Mouse (Mus musculus) natural killer cell, adult 2 months (primary cell): ENCODE data around the gene Zfp385b.

Experiments
- DNase-seq, 2 experiments: peaks; one replicate each; pipeline ENCODE4 v3.0.0; 2022; ENCODE audit warnings: low spot score in 2 of 2

Gene Zfp385b

GRCm38 (mm10) chr2:77705476-77705875 is 114.0 kb downstream of the Zfp385b start:
- no peak for DNase-seq

DNA sequence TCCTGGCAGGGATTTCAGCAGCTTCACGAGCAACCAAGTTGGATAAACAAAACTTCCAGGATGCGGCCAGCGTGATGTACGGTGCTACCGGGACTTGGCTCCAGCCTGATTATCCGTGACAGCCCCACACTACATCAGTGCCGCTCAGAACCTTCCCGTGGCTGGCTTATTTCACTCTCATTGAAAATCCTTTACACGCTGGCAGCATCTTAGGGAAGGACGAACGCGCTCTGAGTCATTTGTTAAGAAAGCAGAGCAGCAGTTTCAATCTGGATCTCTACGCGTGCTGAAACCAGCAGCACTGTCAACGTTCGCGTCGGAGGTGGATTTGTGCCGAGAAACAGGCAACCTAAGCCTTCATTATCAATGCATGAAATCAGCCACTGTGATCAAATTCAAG is 116.4 kb downstream of the Zfp385b start:
- no peak for DNase-seq

GRCm38 (mm10) chr2:77691174-77691573 is 128.3 kb downstream of the Zfp385b start:
- no peak for DNase-seq

DNA sequence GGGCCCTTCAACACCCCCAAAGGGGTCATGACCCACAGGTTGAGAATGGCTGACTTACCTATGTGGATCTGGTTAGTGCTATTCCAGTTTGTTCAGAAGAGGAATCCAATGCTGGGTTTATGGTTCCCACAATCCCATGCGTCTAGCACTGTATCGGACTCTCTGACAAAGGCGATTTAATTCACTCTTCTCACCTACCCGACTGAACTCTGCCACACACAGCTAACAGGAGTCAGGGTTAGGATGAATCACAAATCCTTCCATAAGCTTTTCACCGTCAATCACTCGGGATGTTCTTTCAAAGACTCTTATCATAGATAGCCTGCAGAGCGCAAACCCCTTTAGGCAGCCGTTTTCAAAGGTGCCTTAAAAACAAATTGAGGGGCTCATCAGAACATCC is 129.1 kb downstream of the Zfp385b start:
- no peak for DNase-seq

DNA sequence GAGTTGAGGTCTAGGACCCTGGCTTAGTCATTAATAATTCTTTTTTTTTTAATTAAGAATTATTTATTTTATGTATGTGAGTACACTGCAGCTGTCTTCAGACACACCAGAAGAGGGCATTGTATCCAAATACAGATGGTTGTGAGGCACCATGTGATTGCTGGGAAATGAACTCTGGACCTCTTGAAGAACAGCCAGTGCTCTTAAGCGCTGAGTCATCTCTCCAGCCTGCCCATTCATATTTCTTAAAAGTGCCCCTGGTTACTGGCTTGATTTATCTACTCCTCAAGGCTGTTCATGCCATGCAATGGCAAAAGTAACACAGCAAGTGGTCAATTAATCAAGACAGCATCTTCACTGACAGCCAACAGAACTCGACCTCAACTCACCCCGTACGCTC is 130.8 kb downstream of the Zfp385b start:
- no peak for DNase-seq

DNA sequence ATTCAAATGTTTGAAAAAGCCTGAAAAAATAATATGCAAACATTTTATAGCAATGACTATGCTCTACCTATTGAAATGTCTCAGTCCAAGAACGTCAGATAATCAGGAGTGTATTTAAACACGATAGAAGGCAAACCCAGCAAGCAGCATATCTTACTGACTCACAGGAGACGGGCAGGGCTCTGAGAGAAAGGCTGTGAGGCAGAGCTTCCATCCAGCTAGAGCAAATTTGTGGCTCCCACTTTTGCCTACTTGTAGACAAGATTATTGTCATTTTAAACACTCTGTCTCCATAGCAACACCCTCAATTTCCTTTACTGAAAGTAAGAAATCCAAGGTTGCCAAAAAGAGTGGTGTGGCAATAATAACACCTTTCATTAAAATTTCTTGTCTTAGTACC is 135.4 kb downstream of the Zfp385b start:
- DNase-seq, result no peak

GRCm38 (mm10) chr2:77682205-77682604 is 137.2 kb downstream of the Zfp385b start:
- DNase-seq, result no peak

DNA sequence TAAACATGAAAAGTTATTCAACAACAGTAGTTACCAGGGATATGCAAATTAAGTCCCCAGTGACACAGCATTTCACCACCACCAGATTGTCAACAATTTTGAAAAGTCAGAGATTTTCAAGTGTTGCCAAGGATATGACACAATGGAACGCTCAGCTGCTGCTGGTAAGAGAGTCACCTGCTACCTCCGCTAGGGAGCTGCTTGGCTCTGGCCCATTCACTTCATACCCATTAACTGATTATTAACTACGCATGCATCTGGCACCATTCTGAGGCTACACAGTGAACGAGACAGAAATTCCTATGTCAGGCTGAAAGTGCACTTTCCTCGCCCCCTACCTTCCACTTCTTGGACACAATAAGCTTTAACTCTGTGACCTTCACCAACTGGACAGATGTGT is 137.7 kb downstream of the Zfp385b start:
- no peak for DNase-seq

GRCm38 (mm10) chr2:77673770-77674169 is 145.7 kb downstream of the Zfp385b start:
- DNase-seq, result no peak

GRCm38 (mm10) chr2:77672215-77672905 is 147.1 kb downstream of the Zfp385b start:
- no peak for DNase-seq

DNA sequence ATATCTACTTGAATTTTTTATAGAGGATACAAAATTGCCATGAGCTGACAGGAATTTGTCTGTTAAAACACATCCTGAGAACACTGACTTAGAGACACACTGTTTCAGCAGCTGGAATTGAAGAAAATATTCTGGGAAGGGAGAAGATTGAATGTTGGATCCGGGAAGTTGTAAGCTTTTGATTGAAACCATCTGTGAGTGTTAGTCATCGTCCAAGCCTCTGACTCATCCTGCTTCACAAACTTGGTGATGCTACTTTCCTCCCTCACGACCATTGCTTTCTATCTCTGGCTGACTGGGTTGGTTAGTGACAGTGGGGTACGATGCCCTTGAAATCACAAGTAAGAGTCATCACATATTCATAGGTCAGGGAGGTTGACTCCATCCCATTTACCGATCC is 157.3 kb downstream of the Zfp385b start:
- no peak for DNase-seq

DNA sequence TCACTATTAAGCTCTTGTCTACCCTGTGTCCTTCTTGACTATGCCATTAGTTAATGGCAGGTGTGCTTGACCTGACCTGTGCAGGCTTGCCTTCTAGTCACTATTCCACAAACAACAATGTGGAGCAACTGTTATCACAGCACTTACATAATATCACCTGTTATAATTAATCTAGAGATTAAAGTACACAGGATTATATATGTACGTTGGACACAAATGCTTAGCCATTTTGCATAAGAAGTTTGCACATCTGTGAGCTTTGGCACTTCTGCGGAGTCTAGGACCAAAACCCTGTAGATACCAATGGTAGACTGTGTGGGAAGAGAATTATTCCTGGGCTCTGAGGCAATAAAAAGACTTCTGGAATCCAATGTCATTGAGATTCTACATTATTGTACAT is 165.8 kb downstream of the Zfp385b start:
- no peak for DNase-seq

- DNase-seq, result no peak
These were observed 177.8 kb downstream of the Zfp385b start for GRCm38 (mm10) chr2:77641521-77642170.

DNA sequence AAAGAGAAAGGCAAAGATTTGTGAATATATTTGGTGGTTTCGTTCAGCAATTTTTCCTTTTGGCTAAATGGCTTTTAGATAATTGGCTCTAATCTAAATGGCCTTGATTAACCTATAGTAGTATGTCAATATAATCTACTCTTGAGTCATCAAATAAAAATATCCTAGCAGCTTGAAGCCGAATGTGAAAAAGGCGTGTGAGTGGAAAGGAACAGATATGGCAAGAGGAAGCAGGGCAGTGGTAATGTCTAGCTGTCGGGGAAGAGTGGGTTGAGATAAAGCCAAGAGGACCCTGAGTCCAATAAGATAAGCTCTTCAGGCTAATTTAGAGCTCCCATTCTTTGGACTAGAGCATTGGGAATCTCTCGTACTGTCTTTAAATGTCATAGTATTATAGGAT is 179.4 kb downstream of the Zfp385b start:
- DNase-seq, result no peak

- no peak for DNase-seq
These were observed 187.8 kb downstream of the Zfp385b start for GRCm38 (mm10) chr2:77631606-77632005.

DNA sequence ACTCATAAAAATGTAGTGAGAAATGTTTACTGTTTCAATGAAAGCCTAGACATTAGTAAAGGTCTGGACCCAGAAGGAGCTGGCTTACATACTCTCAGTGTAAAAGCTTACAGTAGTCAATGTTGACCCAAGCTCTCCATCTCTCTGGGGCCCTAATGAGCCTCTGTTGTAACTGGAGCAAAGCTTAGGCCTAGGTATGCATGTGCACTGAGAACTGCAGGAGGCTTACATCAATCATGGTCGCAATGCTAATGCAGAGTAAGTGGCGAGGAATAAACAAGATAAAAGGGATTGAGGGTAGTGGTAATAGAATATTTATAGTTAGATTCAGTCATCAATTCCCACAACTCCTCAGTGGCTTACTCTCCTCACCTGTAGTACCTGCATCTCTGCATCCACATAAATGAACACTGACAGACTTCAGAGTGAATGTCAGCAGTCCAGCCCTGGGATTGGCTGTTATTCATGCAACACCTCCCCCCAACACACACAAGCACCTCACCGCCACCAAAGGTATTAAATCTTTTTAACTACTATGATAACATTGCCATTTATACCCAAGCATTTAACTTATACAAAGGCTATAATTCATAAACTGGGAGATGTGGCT is 191.7 kb downstream of the Zfp385b start:
- DNase-seq, result no peak

- no peak for DNase-seq
These were observed 200.8 kb downstream of the Zfp385b start for GRCm38 (mm10) chr2:77618686-77619085.

GRCm38 (mm10) chr2:77610303-77610991 is 209.0 kb downstream of the Zfp385b start:
- no peak for DNase-seq

DNA sequence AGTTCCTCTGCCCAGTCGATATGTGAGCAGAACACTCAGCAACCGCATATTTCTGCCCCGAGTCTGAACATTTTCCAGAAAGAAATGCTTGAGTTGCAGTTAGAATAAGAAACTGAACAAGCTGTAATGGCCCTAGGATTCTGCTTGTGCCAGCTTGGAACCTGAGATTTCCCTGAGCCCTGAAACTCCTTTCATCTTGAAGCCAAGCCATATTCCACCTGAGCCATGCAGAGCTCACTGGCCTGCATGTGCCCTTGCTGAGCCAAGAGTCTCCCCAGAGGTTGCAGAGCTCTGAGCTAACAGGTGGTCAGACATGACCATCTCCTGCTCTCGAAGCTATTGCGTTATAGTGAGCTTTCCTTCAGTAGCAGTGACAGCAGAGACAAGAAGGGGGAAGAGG is 210.0 kb downstream of the Zfp385b start:
- no peak for DNase-seq

GRCm38 (mm10) chr2:77608666-77609065 is 210.8 kb downstream of the Zfp385b start:
- DNase-seq, result no peak

DNA sequence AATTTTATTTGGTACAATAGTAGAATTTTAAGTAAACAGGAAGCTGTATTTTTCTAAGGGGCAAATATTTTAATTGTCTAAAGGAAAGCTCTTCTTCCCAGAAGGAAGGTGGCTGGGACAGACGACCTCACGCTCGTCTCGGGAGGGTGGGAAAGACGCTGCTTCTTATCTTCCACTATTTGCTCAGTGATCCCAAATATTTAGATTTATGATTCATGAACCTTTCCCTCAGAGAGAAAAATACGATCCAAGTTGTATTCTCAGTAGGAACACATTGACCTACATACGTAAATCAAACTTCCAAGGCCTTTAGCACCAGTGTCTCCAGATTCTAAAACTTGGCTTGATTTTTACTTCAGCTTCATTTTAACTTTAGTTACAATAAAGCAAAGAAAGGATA is 226.0 kb downstream of the Zfp385b start:
- DNase-seq, result no peak

GRCm38 (mm10) chr2:77592525-77592924 is 226.9 kb downstream of the Zfp385b start:
- no peak for DNase-seq
